Mouse (Mus musculus): ENCODE results near the gene Gm20809.
"Not testable (repeated sequence)": the region's sequence is repeated elsewhere in the genome, so short reads cannot be mapped to it uniquely, and the experiment has no call there.

Gm20809 gene

GRCm38 (mm10) chrY:24454757-24455156 is at the start of gene Gm20809:
TSS of gene Gm20809 (plus strand) at chrY:24455057.
- TF ChIP-seq GATA4 (IDR thresholded peaks at IDR 0.05; ENCODE audit: insufficient replicate concordance, low read length) = not testable (repeated sequence)
